Mouse (Mus musculus) kidney, postnatal 25 days (tissue): Measurements from ENCODE around the gene Spry2.

Experiments used
- DNase-seq, 2 experiments: peaks; one replicate each; pipeline ENCODE4 v3.0.0; 2021; ENCODE audit warnings: mixed read lengths in 2 of 2

Spry2 gene

DNA sequence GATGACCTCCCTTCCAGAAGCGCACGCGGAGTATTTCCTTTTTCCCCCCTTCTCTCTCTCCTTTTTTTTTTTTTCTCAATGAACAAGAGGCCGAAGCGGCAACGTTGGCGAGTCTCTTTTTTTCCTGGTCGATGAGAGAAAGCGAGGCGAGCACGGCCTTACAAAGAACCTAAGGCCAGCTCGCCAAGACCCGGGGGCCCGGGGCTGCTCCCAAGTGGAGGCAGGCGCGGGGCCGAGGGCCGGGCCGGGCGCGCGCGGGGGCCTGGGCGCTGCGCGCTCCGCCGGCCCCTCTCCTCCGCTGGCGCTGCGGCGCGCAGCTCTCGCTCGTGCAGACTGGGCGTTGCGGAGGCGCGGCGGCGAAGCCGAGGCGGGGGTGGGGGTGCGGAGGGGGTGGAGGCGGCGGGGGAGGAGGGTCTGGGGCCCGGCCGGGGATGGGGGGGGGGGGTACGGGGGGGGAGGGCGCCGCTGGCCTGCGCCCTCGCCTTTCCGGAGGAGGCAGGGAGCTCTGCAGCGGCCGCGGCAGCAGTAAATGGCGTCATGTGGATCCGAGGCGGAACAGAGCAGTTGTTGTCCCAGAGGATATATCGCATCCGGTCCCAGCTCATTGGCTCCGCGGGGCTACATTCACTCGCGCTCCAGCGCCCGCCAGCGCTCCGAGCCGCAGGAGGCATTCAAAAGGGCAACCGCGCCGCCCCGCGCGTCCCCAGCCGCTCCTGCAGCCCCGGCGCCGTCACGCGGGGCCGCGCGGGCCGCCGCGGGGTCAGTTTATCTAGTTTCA lies at the start of gene Spry2:
Gene Spry2 (minus strand): TSS at position 29 of the 778 bp plus-strand sequence.
- peak; percentile 94 to 98 for DNase-seq

DNA sequence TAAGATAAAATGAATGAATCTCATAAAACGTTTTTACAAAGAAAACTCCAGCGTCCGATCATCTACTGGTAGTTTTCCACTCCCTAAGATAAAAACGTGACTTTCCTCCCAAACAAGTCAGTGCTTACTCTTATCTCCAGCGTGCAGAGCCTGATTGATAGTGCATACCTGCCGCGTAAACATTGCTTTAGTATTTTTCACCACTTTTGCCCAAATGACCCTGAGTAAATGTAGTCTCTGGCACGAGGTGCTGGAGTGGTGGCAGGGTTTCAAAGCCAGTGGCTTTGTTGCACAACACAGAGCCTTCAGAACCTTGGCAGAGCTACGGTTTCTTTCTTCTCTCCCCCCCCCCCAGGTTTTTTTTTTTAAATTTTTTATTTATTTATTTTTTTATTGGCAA lies 44.7 kb upstream of the Spry2 start:
- no peak for DNase-seq

DNA sequence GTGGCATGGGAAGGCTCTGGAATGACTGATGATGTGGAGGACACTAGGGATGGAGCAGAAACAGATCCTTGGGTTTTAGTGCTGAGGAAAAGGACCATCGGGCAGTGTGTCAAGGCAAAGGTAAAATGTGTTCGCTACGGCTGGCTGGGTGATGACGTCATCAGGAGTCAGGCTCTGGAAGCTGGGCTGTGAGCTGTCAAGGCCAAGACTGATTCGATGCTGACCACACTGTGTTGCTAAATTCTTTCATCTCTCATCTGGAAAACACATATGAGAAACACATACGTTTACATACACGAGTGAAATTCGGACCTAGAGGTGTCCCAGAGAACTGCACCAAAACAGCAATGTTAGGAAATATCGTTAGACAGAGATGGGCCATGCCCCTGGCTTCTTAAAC lies 30.1 kb upstream of the Spry2 start:
- DNase-seq = no peak

DNA sequence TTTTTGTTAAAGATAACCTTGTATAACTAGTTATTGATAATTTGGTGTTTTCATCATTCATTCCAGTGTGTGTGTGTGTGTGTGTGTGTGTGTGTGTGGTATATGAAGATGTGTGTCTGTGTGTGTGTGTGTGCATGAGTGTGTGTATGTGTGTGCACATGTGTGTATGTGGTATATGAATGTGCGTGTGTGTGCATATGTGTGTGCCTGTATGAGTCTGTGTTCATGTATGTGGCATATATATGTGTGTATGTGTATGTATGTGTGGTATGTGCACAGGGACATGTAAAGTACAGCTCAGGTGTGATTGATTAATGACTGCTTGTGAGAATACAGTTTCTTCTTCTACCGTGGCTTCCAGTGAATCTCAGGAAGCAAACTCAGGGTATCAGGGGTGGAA lies 28.7 kb upstream of the Spry2 start:
- no peak for DNase-seq

DNA sequence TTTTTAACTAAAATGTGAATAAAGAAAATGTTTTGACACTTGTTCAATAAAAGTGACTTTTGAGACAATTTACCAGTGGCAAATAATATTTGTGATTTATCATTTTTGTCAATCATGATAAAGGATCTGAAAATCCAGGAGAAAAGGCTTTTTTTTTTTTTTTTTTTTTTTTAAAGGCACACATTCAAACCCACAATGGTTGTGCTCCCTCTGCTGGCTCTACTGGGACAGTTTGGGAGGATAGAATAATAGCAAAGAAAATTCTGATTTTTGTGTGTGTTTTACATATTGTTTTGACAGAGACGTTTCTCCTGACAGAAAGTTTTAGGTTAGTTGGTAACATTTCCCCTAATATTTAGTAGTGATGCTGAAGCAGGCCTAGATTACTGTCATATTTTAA lies 28.1 kb upstream of the Spry2 start:
- DNase-seq = peak in 1 of 2 experiments; percentile 64

DNA sequence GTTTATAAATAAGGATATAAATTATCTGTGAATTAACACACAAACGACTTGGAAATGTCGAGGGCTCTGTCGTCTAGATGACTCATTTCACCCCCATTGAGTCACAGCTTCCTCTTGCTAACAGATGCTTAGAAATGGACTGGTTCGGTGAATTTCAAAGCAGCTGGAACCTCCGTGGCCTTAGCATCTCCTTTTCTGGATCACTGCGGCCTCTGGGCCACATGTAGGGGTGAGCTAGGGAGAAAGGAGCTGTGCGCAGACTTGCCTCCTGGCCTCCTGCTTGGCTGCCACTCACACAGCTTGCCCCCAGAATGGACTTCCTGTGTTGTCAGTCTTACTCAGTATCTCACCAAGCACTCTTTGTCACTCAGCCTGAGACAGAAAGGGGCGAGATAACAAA lies 26.3 kb upstream of the Spry2 start:
- peak in 1 of 2 experiments; percentile 13 for DNase-seq

DNA sequence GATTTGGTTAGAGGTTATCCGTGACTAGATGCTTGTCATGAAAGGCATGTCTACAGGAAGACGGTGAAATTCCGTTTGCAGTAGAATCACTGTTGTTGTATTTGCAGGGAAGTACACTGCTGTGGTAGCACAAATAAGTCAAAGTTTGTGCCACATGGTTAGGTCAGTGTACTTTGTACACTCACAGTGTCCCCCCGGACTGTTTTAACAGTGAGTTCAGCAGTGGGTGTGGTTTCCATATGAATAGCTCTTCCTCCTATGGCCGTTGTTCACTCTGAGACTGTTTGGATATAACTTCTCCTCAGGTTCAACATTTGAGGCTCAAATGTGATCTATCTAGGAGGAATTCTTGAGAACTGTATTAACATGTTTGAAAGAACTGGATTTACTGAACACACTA lies 25.8 kb upstream of the Spry2 start:
- no peak for DNase-seq

DNA sequence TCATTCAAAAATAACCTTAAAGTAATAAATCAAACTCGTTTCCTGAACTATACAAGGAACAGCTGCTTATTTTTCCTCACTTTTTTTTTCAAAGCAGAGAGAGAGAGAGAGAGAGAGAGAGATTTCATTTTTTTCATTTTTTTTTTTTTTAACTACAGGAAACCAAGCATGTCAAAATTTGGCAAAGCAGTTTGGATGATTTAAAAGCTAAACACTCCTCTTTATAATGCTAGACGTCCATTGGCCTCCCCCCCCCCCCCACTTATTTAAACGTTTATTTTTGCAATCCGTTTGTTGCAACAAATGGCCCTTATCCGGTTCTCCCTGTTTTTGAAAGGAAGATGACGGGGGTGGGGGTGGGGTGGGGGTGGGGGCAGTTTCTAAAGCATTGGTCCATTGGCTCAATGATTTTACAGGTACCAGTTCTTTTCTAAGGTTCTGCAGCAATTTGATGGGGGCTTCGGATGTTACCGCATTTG lies 24.6 kb upstream of the Spry2 start:
- no peak for DNase-seq

DNA sequence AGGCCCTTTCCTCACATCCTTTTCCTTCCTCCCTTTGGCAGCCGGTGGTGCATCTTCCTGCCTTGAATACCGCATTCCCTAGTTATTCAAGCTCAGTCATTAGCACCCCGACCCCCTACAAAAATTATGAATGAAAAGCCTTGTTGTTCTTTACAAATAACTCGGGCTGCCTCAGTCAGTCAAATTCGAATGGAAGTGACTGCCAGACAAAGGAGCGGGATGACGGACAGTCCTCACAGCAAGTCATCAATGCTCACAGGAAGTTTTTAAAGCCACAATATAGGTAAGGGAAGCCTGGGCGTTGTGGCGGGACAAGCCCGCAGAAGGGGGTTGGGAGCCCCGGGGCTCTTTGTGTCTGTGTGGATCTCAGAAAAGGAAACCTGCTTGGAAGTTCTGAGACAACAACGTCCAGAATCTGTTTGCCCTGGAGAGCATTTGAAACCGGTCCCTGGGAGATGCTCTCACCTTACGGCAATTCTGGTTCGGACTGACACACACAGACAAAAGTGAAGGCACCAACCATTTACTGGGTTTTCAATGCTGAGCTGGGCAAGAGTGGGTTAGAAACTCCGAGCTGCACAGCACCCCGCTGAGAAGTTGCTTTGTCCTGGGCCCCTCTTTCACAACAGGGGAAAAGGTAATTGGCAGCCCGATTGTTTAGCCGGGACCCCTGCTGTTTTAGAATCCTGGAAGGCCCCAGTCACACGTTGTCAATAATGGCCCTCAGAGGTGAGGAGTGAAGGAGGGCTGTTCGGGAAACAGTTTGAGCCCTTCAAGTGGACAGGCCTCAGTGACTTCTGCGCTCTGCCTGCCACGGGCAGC lies 24.0 kb upstream of the Spry2 start:
- DNase-seq = peak in 1 of 2 experiments; percentile 9

DNA sequence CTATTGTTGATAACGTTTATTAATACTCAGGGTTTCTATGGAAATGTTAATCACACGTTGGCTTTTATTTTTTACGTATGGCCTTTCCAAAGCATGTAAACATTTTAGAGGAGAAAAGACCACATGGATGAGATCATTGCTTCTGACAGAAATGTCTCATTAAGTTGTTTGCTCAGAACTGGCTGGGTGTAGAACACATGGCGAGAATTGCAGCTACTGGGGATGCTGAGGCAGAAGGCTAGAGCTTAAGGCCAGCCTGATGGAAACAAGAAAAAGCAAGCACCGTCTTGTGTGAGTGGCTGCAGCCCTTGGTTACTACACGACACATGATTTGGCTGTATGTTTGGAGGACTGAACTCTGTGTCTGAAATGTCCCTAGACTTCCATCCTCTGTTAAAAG lies 10.6 kb upstream of the Spry2 start:
- no peak for DNase-seq

DNA sequence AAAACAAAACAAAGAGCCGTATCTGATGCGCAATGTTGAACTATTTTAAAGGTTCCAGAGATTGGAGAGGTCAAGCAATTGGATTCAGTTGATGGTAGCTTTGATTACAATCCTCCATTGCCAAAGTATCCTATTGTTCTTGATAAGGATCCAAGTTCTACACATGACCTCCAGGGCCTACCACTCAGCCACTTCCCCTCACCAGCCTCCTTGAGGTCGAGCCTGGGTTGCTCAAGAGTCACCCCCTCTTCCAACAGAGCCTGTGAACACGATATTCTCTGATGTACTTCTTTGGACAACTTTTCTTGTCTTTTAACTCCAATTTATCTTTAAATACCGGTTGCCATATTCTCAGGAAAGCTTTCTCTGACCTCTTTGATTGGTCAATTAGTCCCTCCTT lies 9.3 kb upstream of the Spry2 start:
- DNase-seq = no peak

DNA sequence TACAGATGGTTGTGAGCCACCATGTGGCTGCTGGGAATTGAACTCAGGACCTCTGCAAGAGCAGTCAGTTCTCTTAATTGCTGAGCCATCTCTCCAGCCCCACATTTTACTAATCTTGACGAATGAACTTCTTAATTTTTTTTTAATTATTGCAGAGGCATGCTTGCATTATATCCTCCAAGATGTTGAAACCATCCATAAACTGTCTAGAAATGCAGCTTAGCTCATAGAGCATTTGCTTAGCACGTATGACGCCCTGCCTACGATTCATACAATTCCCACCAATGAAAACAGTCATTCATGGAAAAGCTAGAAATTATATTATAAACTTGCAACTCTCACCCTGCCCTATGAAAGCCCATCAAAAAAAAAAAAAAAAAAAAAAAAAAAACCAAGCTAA lies 8.9 kb upstream of the Spry2 start:
- DNase-seq = no peak

DNA sequence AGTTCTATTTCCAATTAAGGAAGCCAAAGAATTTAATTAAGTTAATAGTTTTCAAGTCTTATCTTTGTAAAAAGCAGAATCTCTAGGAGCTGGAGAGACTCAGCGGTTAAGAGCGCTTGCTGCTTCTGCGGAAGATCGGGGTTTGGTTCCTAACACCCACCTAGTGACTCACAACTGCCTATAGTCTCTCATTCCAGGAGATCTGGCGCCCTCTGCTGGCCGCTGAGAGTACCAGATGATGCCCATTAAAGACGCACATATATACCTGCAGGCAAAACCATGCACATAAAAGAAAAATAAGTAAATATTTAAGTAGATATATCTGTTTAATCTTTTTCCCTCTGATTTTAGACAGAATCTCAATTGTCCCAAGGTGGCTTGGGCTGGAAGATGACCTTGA lies 6.2 kb upstream of the Spry2 start:
- peak; percentile 59 to 66 for DNase-seq

DNA sequence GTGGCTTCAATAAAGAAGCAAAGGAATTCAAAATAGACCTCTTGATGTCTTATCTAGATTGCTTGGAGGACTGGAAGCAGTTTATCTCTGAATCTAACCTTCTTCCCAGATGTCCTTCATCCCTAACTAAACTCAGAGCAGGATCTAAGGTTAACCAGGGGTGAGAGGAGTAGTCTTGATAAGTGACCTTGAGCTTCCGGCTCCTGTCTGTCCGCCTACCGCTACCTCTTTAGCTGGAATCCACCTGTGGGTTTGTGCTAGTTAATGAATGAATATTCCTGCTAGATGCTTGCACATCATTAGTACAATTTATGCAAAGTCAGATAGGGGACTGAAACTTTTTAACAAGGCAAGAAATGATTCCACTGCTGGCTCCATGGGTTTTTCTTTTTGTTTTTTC lies 4.2 kb upstream of the Spry2 start:
- peak in 1 of 2 experiments; percentile 44 for DNase-seq

DNA sequence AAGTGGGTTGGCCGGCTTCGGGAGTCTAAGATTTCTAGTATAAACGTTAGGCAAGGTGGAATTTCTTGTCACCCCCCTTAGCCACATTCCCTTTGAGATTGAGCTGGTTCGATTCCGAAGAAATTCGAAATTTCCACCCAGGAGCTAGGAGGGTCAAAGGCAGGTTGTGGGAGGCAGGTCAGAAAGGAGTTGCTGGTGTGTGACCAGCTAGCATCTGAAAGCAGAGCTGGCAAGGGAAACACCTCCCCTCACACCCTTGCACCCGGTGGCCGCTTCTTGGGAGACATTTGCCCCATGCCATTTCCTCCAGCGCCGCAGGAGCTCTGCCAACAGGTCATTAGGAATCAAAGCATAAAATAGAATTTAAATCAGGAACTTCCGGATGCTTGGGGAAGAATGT lies 2.5 kb upstream of the Spry2 start:
- peak; percentile 49 to 77 for DNase-seq

DNA sequence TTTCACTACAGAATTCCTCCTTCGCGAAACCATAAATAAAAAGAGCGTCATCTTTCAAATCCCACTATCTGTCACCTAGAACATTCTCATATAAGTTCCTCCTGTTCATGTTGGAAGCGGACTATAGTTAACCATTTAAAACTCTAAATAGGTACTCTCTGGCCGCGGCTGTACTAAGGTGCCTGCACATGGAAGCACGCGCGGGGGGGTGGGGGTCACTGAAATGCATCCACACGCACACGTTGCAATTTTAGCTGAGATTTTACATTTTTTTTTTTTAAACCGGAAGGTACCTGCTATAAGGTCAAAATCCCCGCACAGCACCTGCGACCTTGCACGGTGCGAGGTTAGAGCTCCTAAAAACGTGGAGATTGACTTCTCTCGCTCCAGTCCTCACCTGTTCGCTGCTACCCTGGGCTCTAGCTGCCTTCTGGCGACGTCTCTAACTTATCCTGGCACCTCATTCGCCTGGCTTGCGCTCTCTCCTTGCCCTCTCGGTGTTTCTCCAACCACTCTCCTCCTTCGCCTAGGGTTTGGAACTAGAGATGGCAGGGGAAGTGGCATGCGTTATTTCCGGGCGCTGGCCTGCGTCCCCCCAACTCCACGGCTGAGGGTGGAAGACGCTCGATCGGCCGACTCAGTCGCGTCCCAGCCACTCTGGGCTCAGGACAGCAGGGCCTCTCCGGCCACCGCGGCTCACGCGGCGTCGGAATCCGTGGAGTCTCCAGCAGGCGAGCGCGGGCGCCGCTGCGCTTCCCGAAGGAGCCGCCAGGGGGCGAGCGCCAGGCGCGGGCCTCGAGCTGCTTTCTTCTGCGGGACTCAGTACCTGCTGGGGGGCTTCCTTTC lies 1.9 kb upstream of the Spry2 start:
- DNase-seq = peak; percentile 88 to 91

DNA sequence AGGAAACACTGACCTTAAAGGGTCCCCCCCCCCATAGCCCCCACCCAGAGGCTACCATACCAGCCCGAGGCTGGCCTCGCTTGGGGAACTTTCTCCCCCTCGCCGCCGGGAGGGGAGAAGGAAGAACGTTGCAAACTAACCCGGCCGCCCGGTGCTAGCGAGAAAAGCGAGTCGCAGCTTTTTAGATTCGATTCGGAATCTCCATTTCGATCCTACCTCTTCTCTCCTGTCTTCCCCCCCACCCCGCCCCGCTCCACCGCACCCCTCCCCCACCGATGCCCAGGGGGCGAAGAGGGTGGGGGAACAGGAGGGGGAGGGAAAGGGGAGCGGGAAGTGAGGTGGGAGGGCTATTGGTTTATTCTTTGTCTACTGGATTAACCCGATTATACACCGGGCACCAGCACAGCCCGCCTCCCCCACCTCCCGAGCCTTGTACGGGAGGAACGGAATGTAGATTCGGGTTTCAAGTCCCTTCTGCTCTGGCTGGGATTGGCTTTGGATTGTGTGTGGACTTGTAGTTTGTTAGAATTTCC lies 1.0 kb upstream of the Spry2 start:
- peak; percentile 75 to 89 for DNase-seq

DNA sequence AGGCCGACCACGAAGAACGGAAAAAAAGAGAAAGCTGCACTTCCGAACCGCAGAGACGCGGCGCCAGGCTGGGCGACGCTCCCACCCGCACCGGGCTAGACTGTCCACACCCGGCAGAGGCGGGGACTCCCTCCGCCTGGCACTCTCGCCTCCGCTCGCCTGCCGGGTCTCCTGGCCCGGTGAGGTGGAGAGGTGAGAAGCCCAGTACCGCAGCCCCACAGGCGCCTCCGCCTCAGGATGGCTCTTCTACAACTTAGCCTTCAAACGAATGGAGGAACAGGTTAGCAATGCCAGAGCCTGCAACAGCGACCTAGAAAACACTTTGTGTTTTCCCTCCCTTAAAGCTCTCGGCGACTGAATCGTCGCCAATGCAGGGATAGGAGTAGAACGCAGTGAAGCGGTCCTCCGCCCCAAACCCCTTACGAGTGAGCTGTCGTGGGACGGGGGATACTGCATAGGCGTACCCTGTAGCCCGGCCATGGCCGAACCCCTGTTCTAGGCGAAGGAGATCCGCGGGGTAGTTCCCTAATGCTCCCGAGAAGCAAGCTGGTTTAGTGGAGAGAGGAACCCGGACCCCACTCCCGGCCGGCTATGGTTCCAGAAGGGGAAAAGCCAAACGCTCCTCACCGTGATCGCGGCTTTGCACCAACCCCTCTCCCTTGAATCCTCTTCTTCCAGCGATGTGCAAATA lies 513 bp downstream of the Spry2 start:
- DNase-seq = peak; percentile 59 to 83

DNA sequence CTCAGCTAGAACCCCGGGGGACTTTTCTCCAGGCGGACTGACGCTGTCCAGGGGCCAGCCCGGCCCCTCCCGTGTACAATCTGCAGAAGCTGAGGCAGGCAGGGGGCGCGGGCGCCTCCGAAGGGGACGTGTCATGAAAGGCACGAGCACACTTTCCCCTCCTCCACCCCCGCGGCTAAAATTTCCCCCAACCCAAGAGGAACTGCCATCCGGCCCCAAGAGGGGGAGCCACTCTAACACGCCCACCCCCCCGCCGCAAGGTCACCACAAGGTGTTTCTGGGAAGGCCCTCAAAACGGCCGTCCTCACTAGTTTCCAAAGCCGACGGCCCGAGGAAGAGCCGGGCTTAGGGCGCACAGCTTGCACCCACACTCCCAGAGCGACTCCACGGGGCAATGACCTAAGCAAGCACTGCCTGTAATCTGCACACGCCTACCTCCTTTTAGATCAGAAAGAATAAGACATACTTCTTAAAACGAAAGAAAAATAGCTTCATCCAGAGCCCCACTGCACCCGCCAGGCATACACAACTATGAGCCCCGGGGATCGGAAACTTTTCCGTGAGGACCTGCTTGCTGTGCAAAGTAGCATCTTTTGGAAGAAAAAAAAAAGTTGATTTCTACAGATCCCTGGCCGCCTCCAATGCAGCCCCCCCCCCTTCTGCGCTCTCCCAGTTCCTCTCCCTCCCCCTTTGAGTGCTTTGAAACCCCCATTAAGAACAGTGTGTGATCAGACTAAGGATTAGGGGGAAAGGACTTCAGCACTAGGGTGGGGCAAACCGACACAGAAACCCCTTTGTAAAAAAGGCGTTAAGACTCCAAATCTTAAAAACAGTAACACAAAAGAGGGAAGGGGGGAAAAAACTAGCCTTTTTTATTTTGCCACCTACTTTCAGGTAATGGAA lies 1.4 kb downstream of the Spry2 start:
- DNase-seq = peak; percentile 66 to 81

DNA sequence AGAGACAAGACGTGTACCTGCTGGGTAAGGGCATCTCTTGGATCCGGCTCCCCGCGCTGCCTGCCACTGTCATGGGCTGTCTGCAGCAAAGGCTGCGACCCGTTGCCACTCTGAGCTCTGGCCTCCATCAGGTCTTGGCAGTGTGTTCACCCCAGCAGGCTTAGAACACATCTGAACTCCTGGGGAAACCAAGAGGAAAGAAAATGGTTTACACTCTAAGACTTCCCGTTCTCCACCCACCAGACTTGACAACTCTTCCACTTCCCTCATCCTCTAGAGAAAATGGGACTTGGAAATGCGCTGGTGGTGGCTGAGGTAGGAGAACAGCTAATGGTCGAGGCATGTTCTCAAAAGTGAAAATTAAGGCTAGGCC lies 3.0 kb downstream of the Spry2 start:
- DNase-seq = peak; percentile 24 to 56
